Mouse (Mus musculus) spleen, embryonic (tissue): Measurements from ENCODE around the gene Jade2.

Source experiments
- CTCF ChIA-PET: fragments of 350-600 bp; sonication (Branson Sonifier 250); formaldehyde crosslinking; loops from one replicate; lab custom pipeline; 2022; lab: Charles Lee

The Jade2 gene

DNA sequence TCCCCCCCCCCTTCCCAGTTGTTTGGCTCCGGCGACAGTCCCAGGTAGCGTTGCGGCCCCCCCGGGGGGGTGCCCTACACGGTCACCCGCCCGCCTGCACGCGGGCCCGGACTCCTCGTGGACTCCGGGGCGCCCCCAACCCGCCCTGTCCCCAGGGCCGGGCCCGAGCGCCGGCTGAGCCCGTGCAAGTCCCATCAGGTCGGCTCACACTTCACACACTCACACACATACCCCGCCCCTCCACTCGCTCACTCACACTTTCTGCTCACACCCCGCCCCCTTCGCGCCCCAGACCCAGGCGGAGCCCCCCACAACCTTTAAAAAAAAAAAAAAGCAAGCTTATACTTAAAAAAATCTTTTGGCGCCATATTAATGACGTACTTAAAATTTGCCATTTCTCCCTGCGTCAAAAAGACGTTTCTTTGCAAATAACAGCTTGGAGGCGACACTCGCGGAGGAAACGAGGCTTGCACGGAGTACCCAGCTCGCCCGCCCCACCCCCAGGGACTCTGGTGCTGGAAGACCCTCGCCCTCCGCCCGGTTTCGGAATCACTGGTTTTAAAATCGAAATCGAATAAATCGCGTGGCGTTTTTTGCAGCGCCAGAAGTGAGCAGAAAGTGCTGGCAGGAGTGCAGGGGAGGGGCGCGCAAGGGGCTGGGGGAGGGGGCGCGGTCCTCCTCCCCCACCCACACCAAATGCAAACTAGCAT is 520 bp upstream of the Jade2 start:
- CTCF ChIA-PET: interaction anchor here (0.5 to 0.7 kb wide), 9 partner anchors 14 to 1985 kb away, joined by 3 to 7 read pairs (median 4); no protein-coding TSS in a partner anchor

DNA sequence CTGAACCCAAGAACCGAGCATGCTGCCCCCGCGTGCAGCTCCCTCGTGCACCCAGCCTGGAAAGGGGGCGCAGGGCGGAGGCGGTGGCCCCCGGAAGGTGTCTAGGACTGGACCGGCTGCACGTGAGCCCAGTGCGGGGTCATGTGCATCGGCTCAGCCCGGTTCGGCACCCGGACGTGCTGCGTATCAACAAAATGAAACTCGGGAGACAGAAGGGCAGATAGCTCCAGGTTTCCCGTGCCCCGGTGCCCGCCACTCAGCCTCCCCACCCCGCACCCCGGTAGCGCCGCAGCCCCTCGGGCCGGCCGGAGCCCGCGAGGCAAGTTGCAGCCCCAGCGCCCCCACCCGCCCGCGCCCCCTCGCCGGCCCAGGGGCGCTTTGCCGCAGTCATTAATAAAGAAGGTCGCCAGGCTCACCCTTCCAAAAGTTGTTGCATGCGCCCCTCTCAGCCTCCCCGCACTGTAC is 805 bp downstream of the Jade2 start:
- CTCF ChIA-PET: interaction anchor here (1.0 to 1.6 kb wide), 2 partner anchors 12 to 111 kb away, joined by 4 to 7 read pairs; partner anchors contain the start of gene Cdkn2aipnl

DNA sequence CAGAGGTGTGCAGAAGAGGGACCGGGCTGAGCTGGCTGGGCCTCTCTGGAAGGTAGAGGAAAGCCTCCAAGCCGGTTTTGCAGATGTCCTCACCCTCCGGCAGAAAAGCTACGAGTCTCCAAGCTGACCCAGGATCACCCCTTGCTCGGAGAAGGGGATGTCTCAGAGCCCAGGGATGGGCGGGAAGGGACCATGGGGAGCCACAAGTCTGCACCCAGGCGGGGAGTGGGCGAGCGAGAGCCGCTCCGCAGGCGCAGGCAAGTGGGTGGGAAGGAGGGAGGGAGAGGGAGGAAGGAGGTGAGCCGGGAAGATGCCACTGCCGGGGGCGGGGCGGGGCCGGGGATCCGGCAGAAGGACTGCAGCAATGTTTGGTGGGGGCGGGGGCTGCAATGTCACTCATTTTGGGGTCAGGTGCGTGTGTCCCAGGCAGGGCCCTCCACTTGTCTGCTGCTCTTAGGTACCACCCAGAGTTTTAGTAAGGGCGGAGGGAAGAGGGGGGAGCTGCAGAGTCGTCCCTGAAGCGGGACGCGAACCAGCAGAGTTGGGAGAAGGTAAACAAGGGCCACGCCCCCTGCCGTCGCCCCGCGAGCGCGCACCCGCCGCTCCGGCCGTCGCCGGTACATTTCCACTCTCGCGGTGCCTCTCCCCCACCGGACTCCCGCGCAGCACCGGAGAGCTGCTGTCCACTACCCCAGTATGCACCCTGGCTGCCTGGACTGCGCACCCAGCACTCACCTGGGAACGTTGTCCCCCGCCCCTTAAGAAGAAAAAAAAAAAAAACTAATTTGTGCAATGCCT is 1.4 kb downstream of the Jade2 start:
- CTCF ChIA-PET: interaction anchor here (0.6 to 1.6 kb wide), 3 partner anchors 11 to 112 kb away, joined by 4 to 7 read pairs (median 5); partner anchors contain the start of gene Cdkn2aipnl

DNA sequence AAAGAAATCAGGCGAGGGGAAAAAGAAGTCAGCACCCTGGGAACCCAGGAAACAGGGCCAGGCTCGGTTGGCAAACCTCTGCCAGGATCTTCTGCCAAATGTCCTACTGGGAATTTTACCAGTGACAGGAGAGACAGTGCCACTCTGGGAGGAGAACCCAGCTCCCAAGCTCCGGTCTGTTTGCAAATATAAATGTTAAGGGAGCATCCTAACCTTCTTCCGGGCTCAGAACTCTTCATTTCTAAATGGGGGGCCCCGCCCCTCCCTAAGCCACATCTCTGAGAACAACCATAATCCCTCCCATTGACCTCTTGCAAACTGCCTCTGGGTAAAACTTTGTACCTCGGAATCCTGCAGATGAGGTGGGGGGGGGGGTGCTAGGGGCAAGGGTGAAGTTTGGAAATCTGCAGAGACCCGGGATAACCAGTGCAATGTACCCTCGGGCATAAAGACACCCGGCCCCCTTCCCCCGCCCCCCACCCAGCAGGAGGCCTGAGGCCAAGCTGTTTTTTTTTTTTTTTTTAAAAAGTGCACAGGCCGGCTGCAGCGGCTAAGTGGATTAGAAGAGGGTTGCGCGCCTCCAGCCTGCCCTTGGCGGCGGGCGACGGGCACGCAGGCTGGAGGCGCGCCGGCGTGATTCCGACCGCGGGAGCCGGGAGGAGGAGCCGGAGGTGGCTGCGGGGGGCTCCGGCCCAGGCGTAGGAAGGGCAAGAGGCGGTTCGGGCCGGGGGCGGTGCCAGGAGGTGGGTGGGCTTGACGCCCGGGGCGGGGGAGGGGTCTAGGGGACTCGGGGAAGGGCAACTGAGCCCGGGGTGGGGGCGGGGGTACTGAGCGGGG is 2.3 kb downstream of the Jade2 start:
- CTCF ChIA-PET: interaction anchor here (0.6 to 1.6 kb wide), 6 partner anchors 10 to 95 kb away, joined by 3 to 18 read pairs (median 6); no protein-coding TSS in a partner anchor

DNA sequence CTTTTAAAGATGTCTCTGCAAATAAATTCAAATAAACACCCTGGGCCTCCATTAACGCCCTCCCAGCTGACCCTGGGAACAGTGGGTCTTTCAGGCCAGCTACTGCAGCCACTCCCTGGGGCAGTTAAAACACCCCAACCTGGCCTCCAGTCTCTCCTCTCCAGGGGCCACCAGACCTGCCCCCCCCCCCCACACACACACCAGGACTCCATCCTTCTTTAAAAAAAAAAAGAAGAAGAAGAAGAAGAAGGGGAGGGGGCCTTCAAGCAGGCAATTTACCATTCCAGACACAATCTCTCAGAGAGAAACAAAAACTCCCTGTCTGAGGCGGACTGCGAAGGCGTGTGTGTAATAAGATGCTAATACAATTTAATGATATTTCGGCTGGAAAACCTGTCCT is 4.9 kb downstream of the Jade2 start:
- CTCF ChIA-PET: interaction anchor here (0.8 kb wide), 1 partner anchor 554 kb away, joined by 4 read pairs; no protein-coding TSS in a partner anchor

DNA sequence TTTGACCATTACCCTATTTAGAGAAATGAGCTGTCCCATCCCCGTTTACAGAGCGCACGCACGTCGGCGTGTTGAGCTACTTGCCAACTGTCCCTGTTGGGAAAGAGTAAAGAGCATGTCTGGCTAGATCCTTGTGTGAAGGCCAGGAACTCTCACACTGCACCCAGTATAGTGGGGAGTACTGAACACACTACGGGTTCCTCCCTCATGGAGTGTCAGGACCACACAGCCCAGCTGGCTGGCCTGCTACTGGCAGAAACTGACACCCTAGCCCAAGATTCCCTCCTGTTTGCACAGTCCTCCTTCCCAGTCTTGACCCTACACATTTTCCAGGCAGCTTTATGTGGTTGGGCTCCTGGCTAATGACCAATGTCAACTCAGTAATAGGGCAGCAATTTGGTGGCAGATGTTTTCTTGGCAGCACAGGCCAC is 5.3 kb downstream of the Jade2 start:
- CTCF ChIA-PET: interaction anchor here (0.7 to 1.2 kb wide), 2 partner anchors 13 to 18 kb away, joined by 3 to 5 read pairs; no protein-coding TSS in a partner anchor

DNA sequence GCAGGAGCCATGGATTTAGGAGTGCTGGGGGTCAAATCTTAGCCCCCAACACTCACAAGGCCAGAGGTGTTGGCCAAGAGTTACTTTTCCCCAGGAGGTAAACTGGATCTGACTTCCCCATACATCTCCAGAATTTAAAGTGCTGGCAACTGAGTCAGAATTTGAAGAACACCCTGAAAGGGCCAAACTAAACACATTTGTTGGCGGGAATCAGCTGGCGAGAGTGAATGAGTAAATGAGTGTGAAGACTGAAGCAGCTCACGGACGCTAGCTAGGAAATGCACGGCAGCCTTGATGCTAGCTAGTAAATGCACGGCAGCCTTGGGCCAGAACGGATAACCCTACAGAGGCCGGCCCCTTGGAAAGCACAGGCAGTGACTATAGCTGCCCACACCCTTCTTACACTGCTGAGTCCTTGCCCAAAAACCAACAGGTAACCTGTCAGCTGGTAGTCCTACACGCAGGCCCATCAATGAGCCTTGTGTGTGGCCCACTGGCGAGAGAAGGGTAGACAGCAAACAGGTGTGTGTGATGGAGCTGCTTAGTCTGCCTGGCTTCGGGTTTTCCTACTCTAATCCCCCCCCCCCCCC is 6.6 kb downstream of the Jade2 start:
- CTCF ChIA-PET: interaction anchor here (0.6 to 1.2 kb wide), 3 partner anchors 11 to 161 kb away, joined by 3 read pairs; no protein-coding TSS in a partner anchor

GRCm38 (mm10) chr11:51848324-51848723 is 9.1 kb downstream of the Jade2 start:
- CTCF ChIA-PET: interaction anchor here (1.2 kb wide), 1 partner anchor 39 kb away, joined by 9 read pairs; no protein-coding TSS in a partner anchor

GRCm38 (mm10) chr11:51847902-51848301 is 9.6 kb downstream of the Jade2 start:
- CTCF ChIA-PET: no interaction called here

DNA sequence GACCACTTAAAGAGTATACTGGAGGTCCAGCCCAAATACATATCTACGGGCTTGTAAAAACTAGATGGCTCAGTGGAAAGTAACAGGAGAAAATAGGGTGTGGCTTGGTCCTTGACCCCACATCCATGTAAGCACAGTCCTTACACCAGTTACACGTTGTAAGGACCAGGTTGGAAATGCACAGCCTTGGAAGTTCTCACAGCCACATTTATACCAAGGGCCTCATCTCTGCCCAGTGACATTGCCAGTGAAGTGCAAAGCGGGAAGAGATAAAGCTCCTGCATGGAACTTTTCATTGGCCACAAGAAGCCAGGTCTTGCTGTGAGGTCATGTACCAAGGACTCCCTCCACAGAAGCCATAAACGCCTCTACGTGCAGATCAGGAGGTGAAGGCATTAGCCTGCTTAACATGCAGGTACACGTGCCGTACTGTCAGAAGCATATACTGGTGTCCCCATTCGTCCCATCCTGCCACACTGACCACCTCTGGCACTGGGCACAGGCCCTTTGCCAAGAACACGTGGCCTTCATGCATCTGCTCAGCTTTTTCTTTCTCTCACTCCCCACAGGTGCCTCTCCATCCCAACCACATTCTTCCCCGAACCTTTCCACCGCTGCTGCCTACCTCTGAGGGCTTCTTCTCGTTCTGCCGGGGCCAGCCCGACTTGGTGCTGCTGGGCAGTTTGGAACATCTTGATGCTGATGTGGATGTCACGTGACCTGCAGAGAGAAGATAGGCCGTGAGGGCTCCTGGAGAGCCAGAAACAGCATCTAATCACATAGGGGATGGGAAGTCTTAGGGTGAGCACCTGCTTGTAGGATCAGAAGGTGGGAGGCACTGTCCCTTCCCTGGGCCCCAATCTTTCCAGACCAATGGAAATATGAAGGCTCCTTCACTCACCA is 11.2 kb downstream of the Jade2 start:
- CTCF ChIA-PET: no interaction called here

GRCm38 (mm10) chr11:51844529-51845098 is 12.8 kb downstream of the Jade2 start:
- CTCF ChIA-PET: interaction anchor here (0.5 to 1.2 kb wide), 2 partner anchors 11 to 230 kb away, joined by 5 to 7 read pairs; no protein-coding TSS in a partner anchor

- CTCF ChIA-PET: interaction anchor here (0.5 to 0.6 kb wide), 2 partner anchors 14 to 231 kb away, joined by 3 to 5 read pairs; no protein-coding TSS in a partner anchor
Measured at GRCm38 (mm10) chr11:51843898-51844297, 13.6 kb downstream of the Jade2 start.

GRCm38 (mm10) chr11:51843168-51843567 is 14.3 kb downstream of the Jade2 start:
- CTCF ChIA-PET: interaction anchor here (0.6 to 0.7 kb wide), 2 partner anchors 15 to 198 kb away, joined by 3 read pairs; no protein-coding TSS in a partner anchor

DNA sequence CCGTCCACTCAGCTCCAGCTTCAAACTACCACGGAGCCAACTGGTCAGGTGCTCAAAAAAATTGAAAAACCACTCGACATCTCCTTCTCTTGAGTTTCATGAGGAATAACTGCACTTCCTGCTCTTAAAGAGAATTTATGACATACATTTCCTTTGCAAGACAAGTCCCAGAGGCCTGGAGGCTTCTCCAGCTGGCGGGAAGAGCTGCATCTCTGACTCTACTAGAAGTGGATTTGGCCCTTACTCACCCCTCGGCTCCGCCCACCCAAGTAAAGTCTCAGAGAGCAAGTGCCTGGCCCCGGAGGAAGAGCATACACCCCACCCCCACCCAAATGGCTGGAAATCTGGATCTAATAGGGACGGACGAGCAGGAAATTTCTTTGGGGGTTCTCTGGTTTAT is 16.3 kb downstream of the Jade2 start:
- CTCF ChIA-PET: interaction anchor here (0.8 kb wide), 1 partner anchor 96 kb away, joined by 3 read pairs; no protein-coding TSS in a partner anchor

GRCm38 (mm10) chr11:51840657-51841056 is 16.8 kb downstream of the Jade2 start:
- CTCF ChIA-PET: no interaction called here

DNA sequence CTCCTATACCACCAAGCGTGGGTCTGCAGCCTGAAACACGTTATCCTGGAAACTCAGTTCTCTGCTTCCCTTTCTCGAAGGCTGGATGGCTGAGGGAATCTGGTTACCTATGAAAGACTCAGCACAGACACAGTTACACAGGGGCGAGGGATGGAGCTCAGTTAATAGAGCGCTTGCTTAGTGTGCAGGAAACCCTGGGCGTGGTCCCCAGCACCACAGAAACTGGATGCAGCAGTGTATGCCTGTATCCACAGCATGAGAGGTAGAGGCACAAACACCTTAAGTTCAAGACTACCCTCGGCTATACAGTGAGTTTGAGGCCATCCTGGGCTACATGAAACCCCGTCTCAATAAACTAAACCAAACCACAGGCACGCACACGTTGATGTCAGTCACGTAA is 17.5 kb downstream of the Jade2 start:
- CTCF ChIA-PET: no interaction called here

GRCm38 (mm10) chr11:51839106-51839505 is 18.3 kb downstream of the Jade2 start:
- CTCF ChIA-PET: interaction anchor here (0.6 kb wide), 1 partner anchor 13 kb away, joined by 3 read pairs; no protein-coding TSS in a partner anchor
